Mouse (Mus musculus): ENCODE data around the gene Arid2.

DNA sequence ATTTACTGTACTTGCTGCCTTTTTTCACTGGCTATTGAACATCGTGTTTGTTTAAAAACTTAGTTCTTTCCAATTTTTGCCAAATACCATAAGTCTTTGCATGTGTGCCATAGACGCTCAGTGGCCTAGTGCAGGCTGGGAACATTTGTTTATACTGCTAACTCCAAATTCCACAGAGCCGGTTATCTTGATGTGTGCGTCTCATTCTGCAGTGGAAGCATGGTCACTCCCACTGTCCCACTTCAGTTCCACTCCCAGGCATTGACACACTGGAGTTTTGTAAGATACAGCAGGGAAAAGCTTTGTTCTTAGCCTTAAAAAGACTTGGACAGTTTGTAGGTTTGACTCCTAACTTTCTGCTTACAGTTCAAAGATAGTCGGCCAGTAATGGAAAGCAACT, 73.3 kb downstream of the Arid2 start:
- TF ChIP-seq MAX (IDR thresholded peaks at IDR 0.05; ENCODE audit: low read depth) (no peak), POLR2A (IDR thresholded peaks at IDR 0.05; ENCODE audit: insufficient read length, low read depth) (no peak), E2F4 (IDR thresholded peaks at IDR 0.05; ENCODE audit: insufficient read depth) (no peak), TCF12 (IDR thresholded peaks at IDR 0.05; ENCODE audit: insufficient read depth, poor library complexity, severe bottlenecking) (no peak), POLR2AphosphoS2 (IDR thresholded peaks at IDR 0.05; ENCODE audit: insufficient read length, low read depth) (no peak), REST (IDR thresholded peaks at IDR 0.05; ENCODE audit: insufficient read depth, insufficient read length) (no peak), MYOD1 (IDR thresholded peaks at IDR 0.05; ENCODE audit: control insufficient read depth in 1 of 3, insufficient read length in 2 of 3, low read depth in 2 of 3) (no peak), TCF3 (IDR thresholded peaks at IDR 0.05; ENCODE audit: insufficient read length, low read depth) (no peak), CEBPB (IDR thresholded peaks at IDR 0.05; ENCODE audit: insufficient read depth, poor library complexity, severe bottlenecking) (no peak), USF1 (IDR thresholded peaks at IDR 0.05; ENCODE audit: low read depth) (no peak)

Data from myocyte (in vitro differentiated cells).